Mouse (Mus musculus): Measurements from ENCODE around the gene Bag5. TPM values are rescaled to one million over a fixed set of nuclear protein-coding genes. Genes with fewer than 3 reads are reported as not detected.

Bag5 gene
- polyA plus RNA-seq, 1 experiment from 2014 or later, result 45.7 TPM

DNA sequence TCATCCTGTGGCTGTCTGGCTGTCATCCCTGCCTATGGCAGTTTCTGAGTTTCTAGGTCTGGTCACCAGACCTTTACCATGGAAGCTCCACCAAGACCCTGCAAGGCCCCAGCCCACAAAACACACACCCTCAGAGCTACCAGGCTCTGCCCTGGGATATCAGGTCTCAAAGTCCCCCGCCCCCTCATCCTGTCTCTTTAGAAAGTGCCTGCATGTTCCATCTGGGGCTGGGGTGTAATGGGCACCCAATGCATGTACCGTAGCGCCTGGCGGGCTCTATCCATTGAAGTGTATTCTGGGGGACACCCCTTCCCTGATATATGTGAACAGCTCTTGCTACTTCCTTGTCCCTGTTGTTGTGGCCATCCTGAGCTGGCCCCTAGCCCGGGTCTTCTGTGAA is 20.2 kb downstream of the Bag5 start:
- 78% methylated on average over 5 of the region's 5 CpGs for WGBS
- TF ChIP-seq CTCF (IDR thresholded peaks at IDR 0.05; ENCODE audit: low read depth), result no peak
- no peaks in the 10 kb centered on the region for H3K36me3 ChIP-seq (ENCODE audit: insufficient read depth, low read length)
- no peak overlapping the region for H3K4me3 ChIP-seq (replicated peaks; ENCODE audit: low read depth, low read length)
- H3K27me3 ChIP-seq (ENCODE audit: insufficient read depth, low read length), result no peaks in the 10 kb centered on the region
- no peak overlapping the region for H3K4me2 ChIP-seq (ENCODE audit: low read length)
- ATAC-seq (replicated peaks; ENCODE audit: low FRiP score, low read depth) (no peak), DNase-seq (ENCODE audit: low spot score) (peak; percentile 31)
- no peak overlapping the region for H3K9ac ChIP-seq (ENCODE audit: low read depth, low read length)
- H3K9me3 ChIP-seq (replicated peaks; ENCODE audit: low read length), result no peaks in the 10 kb centered on the region
- H3K27ac ChIP-seq, result peak overlapping the region; percentile 81; the same call in 1 of the 2 replicates
- H3K4me1 ChIP-seq (replicated peaks; ENCODE audit: insufficient read depth, low read length), result peaks cover 41% of the 10 kb centered on the region

GRCm38 (mm10) chr12:111691346-111691872 is 21.6 kb downstream of the Bag5 start:
- peak; percentile 41; the same call in 1 of the 2 replicates for ATAC-seq (replicated peaks; ENCODE audit: low FRiP score, low read depth)
- H3K4me1 ChIP-seq (replicated peaks; ENCODE audit: insufficient read depth, low read length), result peaks cover 52% of the 10 kb centered on the region
- peak; percentile 80 for DNase-seq (ENCODE audit: low spot score)

GRCm38 (mm10) chr12:111689426-111689825 is 23.6 kb downstream of the Bag5 start:
- peaks cover 44% of the 10 kb centered on the region for H3K4me1 ChIP-seq (replicated peaks; ENCODE audit: insufficient read depth, low read length)
- TF ChIP-seq CTCF (IDR thresholded peaks at IDR 0.05; ENCODE audit: low read depth), result no peak
- WGBS, result 69% methylated on average over 11 of the region's 11 CpGs

More at GRCm38 (mm10) chr12:111691346-111691872, 21.6 kb downstream of the Bag5 start:
- H3K9me3 ChIP-seq (replicated peaks; ENCODE audit: low read length), result no peaks in the 10 kb centered on the region
- H3K36me3 ChIP-seq (ENCODE audit: insufficient read depth, low read length), result no peaks in the 10 kb centered on the region
- H3K4me2 ChIP-seq (ENCODE audit: low read length), result no peak overlapping the region
- no peaks in the 10 kb centered on the region for H3K27me3 ChIP-seq (ENCODE audit: insufficient read depth, low read length)
- peak overlapping the region; percentile 62; the same call in 1 of the 2 replicates for H3K27ac ChIP-seq
- no peak overlapping the region for H3K4me3 ChIP-seq (replicated peaks; ENCODE audit: low read depth, low read length)
- 0 out of 2 replicates have a peak, but pooled peaks have one; percentile 15 for TF ChIP-seq CTCF (IDR thresholded peaks at IDR 0.05; ENCODE audit: low read depth)
- H3K9ac ChIP-seq (ENCODE audit: low read depth, low read length), result no peak overlapping the region
- 17% methylated on average over 5 of the region's 5 CpGs for WGBS

GRCm38 (mm10) chr12:111688069-111688428 is 25.0 kb downstream of the Bag5 start:
- H3K9me3 ChIP-seq (replicated peaks; ENCODE audit: low read length), result no peaks in the 10 kb centered on the region
- ATAC-seq (replicated peaks; ENCODE audit: low FRiP score, low read depth) (no peak), DNase-seq (ENCODE audit: low spot score) (no peak)
- H3K9ac ChIP-seq (ENCODE audit: low read depth, low read length), result no peak overlapping the region
- H3K27me3 ChIP-seq (ENCODE audit: insufficient read depth, low read length), result no peaks in the 10 kb centered on the region
- no peak for TF ChIP-seq CTCF (IDR thresholded peaks at IDR 0.05; ENCODE audit: low read depth)
- H3K4me1 ChIP-seq (replicated peaks; ENCODE audit: insufficient read depth, low read length), result peaks cover 33% of the 10 kb centered on the region
- 0 out of 2 replicates have a peak, but pooled peaks cover 3% of the 10 kb centered on the region for H3K36me3 ChIP-seq (ENCODE audit: insufficient read depth, low read length)
- H3K27ac ChIP-seq, result peak overlapping the region; percentile 68; the same call in 1 of the 2 replicates
- 35% methylated on average over 2 of the region's 2 CpGs for WGBS
- no peak overlapping the region for H3K4me2 ChIP-seq (ENCODE audit: low read length)
- H3K4me3 ChIP-seq (replicated peaks; ENCODE audit: low read depth, low read length), result no peak overlapping the region

More at GRCm38 (mm10) chr12:111689426-111689825, 23.6 kb downstream of the Bag5 start:
- Histone ChIP-seq H3K27me3 (ENCODE audit: insufficient read depth, low read length) (no peaks in the 10 kb centered on the region), H3K36me3 (ENCODE audit: insufficient read depth, low read length) (no peaks in the 10 kb centered on the region), H3K9ac (ENCODE audit: low read depth, low read length) (no peak overlapping the region), H3K9me3 (replicated peaks; ENCODE audit: low read length) (no peaks in the 10 kb centered on the region), H3K27ac (no peak overlapping the region), H3K4me3 (replicated peaks; ENCODE audit: low read depth, low read length) (no peak overlapping the region), H3K4me2 (ENCODE audit: low read length) (no peak overlapping the region)
- DNase-seq (ENCODE audit: low spot score), result no peak
- ATAC-seq (replicated peaks; ENCODE audit: low FRiP score, low read depth), result no peak

- H3K4me1 ChIP-seq (replicated peaks; ENCODE audit: insufficient read depth, low read length), result peaks cover 32% of the 10 kb centered on the region
- no peak overlapping the region for H3K4me2 ChIP-seq (ENCODE audit: low read length)
- DNase-seq (ENCODE audit: low spot score) (peak; percentile 59), ATAC-seq (replicated peaks; ENCODE audit: low FRiP score, low read depth) (peak; percentile 46)
- no peak overlapping the region for H3K4me3 ChIP-seq (replicated peaks; ENCODE audit: low read depth, low read length)
- no peaks in the 10 kb centered on the region for H3K27me3 ChIP-seq (ENCODE audit: insufficient read depth, low read length)
- 0 out of 2 replicates have a peak overlapping the region, but pooled peaks have one; percentile 27 for H3K9ac ChIP-seq (ENCODE audit: low read depth, low read length)
- 20% methylated on average over 14 of the region's 14 CpGs for WGBS
- no peaks in the 10 kb centered on the region for H3K9me3 ChIP-seq (replicated peaks; ENCODE audit: low read length)
- H3K27ac ChIP-seq, result peak overlapping the region; percentile 68
- 0 out of 2 replicates have a peak, but pooled peaks cover 3% of the 10 kb centered on the region for H3K36me3 ChIP-seq (ENCODE audit: insufficient read depth, low read length)
- TF ChIP-seq CTCF (IDR thresholded peaks at IDR 0.05; ENCODE audit: low read depth), result no peak
Observed at GRCm38 (mm10) chr12:111687350-111688068, 25.5 kb downstream of the Bag5 start.

DNA sequence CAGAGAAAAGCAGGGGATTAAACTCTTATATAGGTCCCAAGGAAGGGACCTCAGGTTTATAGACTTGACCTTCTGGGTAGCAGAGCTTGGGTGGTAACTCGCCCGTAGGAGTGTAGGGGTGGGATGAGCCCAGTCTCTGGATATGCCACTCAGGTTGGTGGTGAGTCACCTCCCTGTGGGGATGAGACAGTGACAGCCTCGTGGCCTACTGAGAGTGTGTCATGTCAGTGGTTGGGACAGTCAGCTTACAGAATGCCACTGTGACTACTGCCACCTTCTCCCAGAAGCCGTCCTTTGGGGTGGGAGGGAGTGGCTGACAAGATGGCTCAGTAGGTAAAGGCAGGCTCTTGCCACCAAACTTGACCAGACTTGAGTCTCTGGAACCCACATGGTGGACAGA is 26.7 kb downstream of the Bag5 start:
- TF ChIP-seq CTCF (IDR thresholded peaks at IDR 0.05; ENCODE audit: low read depth), result no peak
- ATAC-seq (replicated peaks; ENCODE audit: low FRiP score, low read depth) (no peak), DNase-seq (ENCODE audit: low spot score) (no peak)
- H3K36me3 ChIP-seq (ENCODE audit: insufficient read depth, low read length), result 0 out of 2 replicates have a peak, but pooled peaks cover 3% of the 10 kb centered on the region
- no peak overlapping the region for H3K4me2 ChIP-seq (ENCODE audit: low read length)
- no peaks in the 10 kb centered on the region for H3K9me3 ChIP-seq (replicated peaks; ENCODE audit: low read length)
- H3K4me3 ChIP-seq (replicated peaks; ENCODE audit: low read depth, low read length), result no peak overlapping the region
- H3K9ac ChIP-seq (ENCODE audit: low read depth, low read length), result no peak overlapping the region
- peaks cover 21% of the 10 kb centered on the region for H3K4me1 ChIP-seq (replicated peaks; ENCODE audit: insufficient read depth, low read length)
- 75% methylated on average over 4 of the region's 4 CpGs for WGBS
- H3K27ac ChIP-seq, result no peak overlapping the region
- H3K27me3 ChIP-seq (ENCODE audit: insufficient read depth, low read length), result no peaks in the 10 kb centered on the region

All from kidney, postnatal 0 days (tissue).